Mouse (Mus musculus) thymus, adult 2 months (tissue): Measurements from ENCODE around the gene Cd151. TPM values are rescaled to one million over a fixed set of nuclear protein-coding genes. Genes with fewer than 3 reads are reported as not detected.

ENCODE experiments used
- DNase-seq: peaks from one replicate; pipeline ENCODE4 v3.0.0; 2021
- H3K27ac ChIP-seq: fragments of 200-500 bp; 2 replicates; pipeline ENCODE4 v1.5.1; 2012; ENCODE audit warnings: low read length, control low read depth; ENCODE audit not compliant: control insufficient read depth, insufficient read depth
- H3K27me3 ChIP-seq: fragments of 200-500 bp; 2 replicates; pipeline ENCODE4 v1.6.1; 2012; ENCODE audit warnings: mild to moderate bottlenecking, low read length, moderate library complexity, mixed read lengths; ENCODE audit not compliant: control insufficient read depth, insufficient read depth
- H3K36me3 ChIP-seq: fragments of 200-500 bp; 2 replicates; pipeline ENCODE4 v1.6.1; 2012; ENCODE audit warnings: mild to moderate bottlenecking, low read length, moderate library complexity; ENCODE audit not compliant: control insufficient read depth, insufficient read depth
- H3K4me1 ChIP-seq: fragments of 200-500 bp; replicated peaks from 2 replicates; pipeline ENCODE4 v1.6.1; 2012; ENCODE audit warnings: low read length; ENCODE audit not compliant: control insufficient read depth, insufficient read depth
- H3K4me3 ChIP-seq: fragments of 200-500 bp; 2 replicates; pipeline ENCODE4 v1.5.1; 2012; ENCODE audit warnings: mild to moderate bottlenecking, low read length, control low read depth, moderate library complexity; ENCODE audit not compliant: control insufficient read depth, insufficient read depth
- CTCF ChIP-seq: fragments of 200-500 bp; IDR thresholded peaks from 2 replicates; pipeline ENCODE4 v1.5.1; 2012; ENCODE audit warnings: mild to moderate bottlenecking, control low read depth, low read length, moderate library complexity, borderline replicate concordance; ENCODE audit not compliant: control insufficient read depth, poor library complexity, insufficient read depth; ENCODE audit errors: extremely low read depth
- POLR2A ChIP-seq: fragments of 200-500 bp; IDR thresholded peaks from 2 replicates; pipeline ENCODE4 v1.6.1; 2012; ENCODE audit warnings: mild to moderate bottlenecking, low read length, control low read depth, moderate library complexity; ENCODE audit not compliant: control insufficient read depth, poor library complexity, insufficient read depth; ENCODE audit errors: extremely low read depth
- WGBS: fragments of 180-500 bp; shearing (Covaris S2); methylation state at CpG from one replicate; pipeline ENCODE4 v1.1.7; 2018; 5-methylcytosine and 5-hydroxymethylcytosine counted together
- polyA plus RNA-seq: library from polyadenylated mRNA; depleted of rRNA; stranded (reverse); fragments of >200 nt; gene quantifications from 2 replicates; pipeline ENCODE4 v1.2.3, GENCODE M21; 2012

The Cd151 gene
- polyA plus RNA-seq, 1 experiment: 186 TPM

DNA sequence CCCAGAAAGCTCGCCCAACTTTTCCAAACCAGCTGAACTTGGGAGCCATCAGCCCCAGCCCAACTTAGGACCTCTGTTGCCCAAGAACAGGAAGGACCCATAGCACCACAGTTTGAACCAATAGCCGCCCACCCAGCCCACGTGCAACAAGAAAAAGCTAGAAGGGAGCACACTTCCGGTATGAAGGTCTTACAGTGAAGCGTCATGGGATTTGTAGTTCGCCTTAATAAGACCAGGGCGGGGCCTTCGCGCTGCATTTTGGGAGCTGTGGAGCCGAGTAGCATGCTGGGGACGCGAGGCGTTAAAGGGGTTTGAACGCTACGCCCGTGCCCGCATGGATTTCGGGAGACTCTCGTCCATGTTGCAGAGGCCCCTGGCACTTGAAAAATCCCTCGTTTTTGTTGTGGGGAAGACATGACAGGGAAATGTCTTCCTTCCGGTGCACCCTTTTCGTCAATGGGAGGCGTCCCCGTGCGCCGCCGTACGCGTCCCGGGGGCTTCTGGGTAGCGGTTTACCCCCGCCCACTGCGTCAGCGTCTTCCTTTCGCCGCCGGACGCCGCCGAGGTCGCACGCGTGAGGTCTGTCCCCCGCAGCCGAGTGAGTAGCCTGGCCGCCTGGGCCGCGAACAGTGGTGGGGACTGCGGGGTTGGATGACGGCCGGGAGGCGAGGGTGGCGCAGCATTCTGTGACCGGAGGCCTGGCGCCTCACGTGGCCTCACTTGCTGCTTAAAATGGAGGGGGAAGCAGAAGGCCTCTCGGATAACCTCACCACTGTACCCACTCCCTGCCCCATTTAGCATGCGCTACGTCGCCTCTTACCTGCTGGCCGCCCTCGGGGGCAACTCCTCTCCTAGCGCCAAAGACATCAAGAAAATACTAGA lies 19.8 kb upstream of the Cd151 start, which contains the start of gene Rplp2:
Rplp2 (plus strand) TSS at position 261 of the 882 bp plus-strand sequence.
- peak within 1 kb of the TSS; percentile 79 for H3K27ac ChIP-seq
- H3K27me3 ChIP-seq: no peaks in the 10 kb centered on the region
- H3K36me3 ChIP-seq: peaks cover 3% of the 10 kb centered on the region; the same call in 1 of the 2 replicates
- peak; percentile 94 for DNase-seq
- under 1% methylated on average over 63 of the region's 63 CpGs for WGBS
- H3K4me1 ChIP-seq: peaks cover 21% of the 10 kb centered on the region
- H3K4me3 ChIP-seq: peak within 1 kb of the TSS; percentile 92
- TF ChIP-seq POLR2A (peak; percentile 85), CTCF (no peak; the same call in 1 of the 2 replicates)

GRCm38 (mm10) chr7:141451928-141452327 lies 15.3 kb upstream of the Cd151 start:
- H3K27ac ChIP-seq: no peak overlapping the region
- DNase-seq: no peak
- peaks cover 25% of the 10 kb centered on the region for H3K4me1 ChIP-seq
- H3K27me3 ChIP-seq: no peaks in the 10 kb centered on the region
- no peak for TF ChIP-seq CTCF
- H3K4me3 ChIP-seq: no peak overlapping the region
- H3K36me3 ChIP-seq: peaks cover 3% of the 10 kb centered on the region; the same call in 1 of the 2 replicates

- TF ChIP-seq CTCF (no peak), POLR2A (no peak)
- Histone ChIP-seq H3K4me1 (peaks cover 22% of the 10 kb centered on the region), H3K27me3 (no peaks in the 10 kb centered on the region), H3K36me3 (peaks cover 1% of the 10 kb centered on the region; the same call in 1 of the 2 replicates), H3K4me3 (no peak overlapping the region), H3K27ac (no peak overlapping the region)
- WGBS: 76% methylated on average over 2 of the region's 2 CpGs
- no peak for DNase-seq
Measured at GRCm38 (mm10) chr7:141453636-141454035, 13.6 kb upstream of the Cd151 start.

GRCm38 (mm10) chr7:141454967-141455551 lies 12.1 kb upstream of the Cd151 start, which contains the start of gene Pnpla2:
TSS of gene Pnpla2 (plus strand) at chr7:141455198.
- Histone ChIP-seq H3K27ac (peak within 1 kb of the TSS; percentile 11; the same call in 1 of the 2 replicates), H3K36me3 (no peaks in the 10 kb centered on the region), H3K4me3 (peak within 1 kb of the TSS; percentile 67), H3K4me1 (peaks cover 20% of the 10 kb centered on the region), H3K27me3 (no peaks in the 10 kb centered on the region)
- peak; percentile 96 for DNase-seq
- under 1% methylated on average over 44 of the region's 45 CpGs for WGBS
- peak; percentile 94 for TF ChIP-seq POLR2A
- TF ChIP-seq CTCF: 0 out of 2 replicates have a peak, but pooled peaks have one; percentile 42

DNA sequence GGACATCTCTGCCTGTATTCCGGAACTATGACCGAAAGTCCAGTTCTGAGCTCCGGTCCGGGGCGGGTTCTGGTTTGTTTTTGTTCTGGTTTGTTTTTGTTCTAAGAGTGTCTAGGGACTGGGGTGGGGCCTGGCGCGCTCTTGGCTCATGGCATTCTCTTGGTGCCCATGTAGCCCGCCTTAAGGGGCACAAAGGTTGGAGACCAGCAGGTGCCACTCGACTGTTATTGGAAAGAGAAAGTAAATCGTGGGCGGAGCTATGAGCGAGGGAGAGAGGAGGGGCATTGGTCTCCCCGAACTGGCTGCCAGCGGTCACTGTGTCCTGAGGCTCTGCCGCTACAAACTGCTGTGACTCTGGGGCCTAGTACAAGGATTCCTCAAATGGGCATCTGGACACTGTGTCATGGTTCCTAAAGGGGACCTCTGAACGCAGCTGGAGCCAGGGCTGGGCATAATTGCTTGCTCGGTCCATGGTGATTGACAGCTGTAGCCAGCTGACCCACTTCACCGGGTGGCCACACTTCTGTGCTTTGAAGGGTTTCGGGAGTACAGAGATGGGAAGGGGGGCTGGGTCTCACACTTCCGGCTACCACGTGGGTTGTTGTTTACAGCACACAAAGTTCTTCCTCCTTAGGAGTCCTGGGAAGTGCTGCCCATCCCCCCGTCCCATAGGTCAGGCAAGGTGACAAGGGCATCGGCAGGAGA lies 11.4 kb upstream of the Cd151 start:
- H3K27me3 ChIP-seq: no peaks in the 10 kb centered on the region; the same call in 1 of the 2 replicates
- peak overlapping the region; percentile 67 for H3K4me3 ChIP-seq
- TF ChIP-seq POLR2A: no peak
- TF ChIP-seq CTCF: no peak
- DNase-seq: peak; percentile 54
- 2% methylated on average over 23 of the region's 23 CpGs for WGBS
- H3K4me1 ChIP-seq: peaks cover 20% of the 10 kb centered on the region
- H3K36me3 ChIP-seq: no peaks in the 10 kb centered on the region
- H3K27ac ChIP-seq: peak overlapping the region; percentile 11; the same call in 1 of the 2 replicates

DNA sequence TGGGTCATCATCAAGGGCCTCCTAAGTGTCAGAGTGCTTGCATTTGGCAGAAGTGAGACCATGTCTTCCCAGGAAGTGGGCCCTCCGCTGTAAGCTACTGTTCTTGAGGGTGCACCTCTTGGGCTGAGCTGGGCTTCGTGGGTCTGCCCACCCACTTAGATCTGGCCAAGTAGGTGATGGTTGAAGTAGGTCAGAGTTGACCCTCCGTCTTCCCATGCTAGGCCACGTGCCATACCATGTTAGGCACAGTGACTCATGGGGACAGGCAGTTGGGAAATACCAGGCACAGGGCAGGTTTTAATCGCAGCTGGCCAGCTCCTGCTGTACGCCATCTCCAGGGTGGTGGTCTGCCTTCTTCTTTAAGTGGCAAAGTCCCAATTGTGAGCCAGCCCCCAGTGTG lies 10.5 kb upstream of the Cd151 start:
- Histone ChIP-seq H3K27me3 (no peaks in the 10 kb centered on the region; the same call in 1 of the 2 replicates), H3K36me3 (no peaks in the 10 kb centered on the region), H3K4me1 (peaks cover 23% of the 10 kb centered on the region), H3K27ac (no peak overlapping the region), H3K4me3 (no peak overlapping the region)
- no peak for TF ChIP-seq CTCF
- TF ChIP-seq POLR2A: no peak
- no peak for DNase-seq
- 91% methylated on average over 6 of the region's 6 CpGs for WGBS

DNA sequence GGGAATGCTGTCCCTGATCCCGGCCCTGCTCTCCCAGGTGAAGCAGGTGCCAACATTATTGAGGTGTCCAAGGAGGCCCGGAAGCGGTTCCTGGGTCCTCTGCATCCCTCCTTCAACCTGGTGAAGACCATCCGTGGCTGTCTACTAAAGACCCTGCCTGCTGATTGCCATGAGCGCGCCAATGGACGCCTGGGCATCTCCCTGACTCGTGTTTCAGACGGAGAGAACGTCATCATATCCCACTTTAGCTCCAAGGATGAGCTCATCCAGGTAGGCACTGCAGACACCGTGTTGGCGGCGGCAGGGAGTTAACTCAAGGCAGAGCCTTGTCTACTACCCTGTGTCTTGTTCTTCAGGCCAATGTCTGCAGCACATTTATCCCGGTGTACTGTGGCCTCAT lies 10.0 kb upstream of the Cd151 start:
- no peaks in the 10 kb centered on the region for H3K36me3 ChIP-seq
- H3K27me3 ChIP-seq: peaks cover 2% of the 10 kb centered on the region; the same call in 1 of the 2 replicates
- 98% methylated on average over 14 of the region's 14 CpGs for WGBS
- peaks cover 26% of the 10 kb centered on the region for H3K4me1 ChIP-seq
- no peak for TF ChIP-seq POLR2A
- no peak for TF ChIP-seq CTCF
- H3K4me3 ChIP-seq: no peak overlapping the region
- H3K27ac ChIP-seq: no peak overlapping the region
- no peak for DNase-seq
